Mouse (Mus musculus) hindbrain, postnatal 0 days (tissue): ENCODE results near the gene Rasgrp3. TPM values are rescaled to one million over a fixed set of nuclear protein-coding genes. Genes with fewer than 3 reads are reported as not detected.
A peak's percentile ranks its signal among the peaks of the same experiment; 100 is the strongest.

Experiments
- ATAC-seq: fragments of 200-750 bp; cut with Nextera tagmentation; 2 replicates; pipeline ENCODE4 v1.8.0; 2017; ENCODE audit warnings: mild to moderate bottlenecking, moderate TSS enrichment, moderate library complexity
- DNase-seq: peaks from one replicate; pipeline ENCODE4 v3.0.0-alpha.2; 2015; ENCODE audit warnings: low spot score
- H3K27ac ChIP-seq: fragments of 300-500 bp; sonication (generic); 2 replicates; pipeline ENCODE4 v1.5.1; 2014; ENCODE audit warnings: mild to moderate bottlenecking
- H3K27me3 ChIP-seq: fragments of 300-500 bp; sonication (generic); 2 replicates; pipeline ENCODE4 v1.6.1; 2014; ENCODE audit warnings: low read length, mixed read lengths; ENCODE audit not compliant: insufficient read depth
- H3K36me3 ChIP-seq: fragments of 300-500 bp; sonication (generic); 2 replicates; pipeline ENCODE4 v1.6.1; 2014; ENCODE audit warnings: low read length, mixed read lengths; ENCODE audit not compliant: insufficient read depth
- H3K4me1 ChIP-seq: fragments of 300-500 bp; sonication (generic); 2 replicates; pipeline ENCODE4 v1.6.1; 2014; ENCODE audit warnings: antibody characterized with exemption, low read length, mixed read lengths; ENCODE audit not compliant: insufficient read depth
- H3K4me2 ChIP-seq: fragments of 300-500 bp; sonication (generic); 2 replicates; pipeline ENCODE4 v1.6.1; 2014; ENCODE audit warnings: low read depth, mild to moderate bottlenecking, low read length, moderate library complexity, mixed read lengths
- H3K4me3 ChIP-seq: fragments of 300-500 bp; sonication (generic); 2 replicates; pipeline ENCODE4 v1.5.1; 2014; ENCODE audit warnings: low read length
- H3K9ac ChIP-seq: fragments of 300-500 bp; sonication (generic); replicated peaks from 2 replicates; pipeline ENCODE4 v1.6.1; 2014; ENCODE audit warnings: mild to moderate bottlenecking, low read length, moderate library complexity, mixed read lengths
- H3K9me3 ChIP-seq: fragments of 300-500 bp; sonication (generic); 2 replicates; pipeline ENCODE4 v1.6.1; 2016; ENCODE audit warnings: low read length, mixed read lengths
- CTCF ChIP-seq: IDR thresholded peaks from 2 replicates; pipeline ENCODE4 v1.5.1; 2016; ENCODE audit warnings: antibody characterized with exemption, control low read depth, low read depth
- WGBS: fragments of 180-500 bp; shearing (Covaris S2); extraction: QIAGEN DNeasy Blood & Tissue Kit; methylation state at CpG from one replicate; pipeline ENCODE4 v1.1.7; 2014; 5-methylcytosine and 5-hydroxymethylcytosine counted together
- polyA plus RNA-seq: library from polyadenylated mRNA; unstranded; fragments of >200 nt; fragmentation: Nextera tagmentation; extraction: Ambion mirVana; gene quantifications from 2 replicates; pipeline ENCODE4 v1.2.1, GENCODE M21; 2015
- total RNA-seq: library from RNA; depleted of rRNA; stranded (reverse); fragments of >200 nt; gene quantifications from 2 replicates; pipeline ENCODE4 v1.2.3, GENCODE M21; 2014; rRNA removed

Rasgrp3 gene
- total and polyA plus RNA-seq, 2 experiments from 2014 or later = 2.1 to 5.1 TPM

DNA sequence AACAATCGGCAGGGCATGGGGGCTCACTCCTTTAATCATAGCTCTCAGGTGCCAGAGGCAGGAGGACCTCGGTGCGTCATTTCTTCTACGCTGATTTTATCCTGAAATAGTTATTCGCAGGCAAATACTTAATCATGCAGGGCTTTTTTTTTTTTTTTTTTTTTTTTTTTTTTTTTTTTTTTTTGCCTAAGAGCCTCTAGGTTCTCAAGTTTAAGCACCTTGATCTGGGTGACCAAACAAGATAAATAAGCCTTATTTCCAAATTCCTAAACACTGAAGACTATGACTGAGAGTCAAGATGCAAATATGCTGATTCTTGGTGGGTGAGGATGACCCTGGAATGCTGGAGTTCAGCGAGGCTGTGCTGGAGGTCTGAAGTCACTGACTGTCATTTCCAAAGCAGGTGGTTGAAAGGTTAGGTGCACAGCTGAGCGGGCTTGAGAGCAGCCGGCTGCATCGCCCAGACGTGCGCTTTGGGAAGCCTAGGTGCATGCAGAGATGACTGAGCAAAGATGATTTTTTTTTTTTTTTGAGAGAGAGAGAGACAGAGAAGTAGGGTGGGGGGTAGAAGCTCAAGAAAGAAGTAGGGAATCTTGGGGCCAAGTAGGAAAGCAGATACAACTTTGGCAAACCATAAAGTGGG, 115.2 kb downstream of the Rasgrp3 start:
- DNase-seq (peak; percentile 32), ATAC-seq (no peak)
- Histone ChIP-seq H3K27me3 (no peaks in the 10 kb centered on the region), H3K9me3 (no peaks in the 10 kb centered on the region), H3K4me2 (peak overlapping the region; percentile 77), H3K27ac (no peak overlapping the region; the same call in 1 of the 2 replicates), H3K36me3 (peaks cover 12% of the 10 kb centered on the region; the same call in 1 of the 2 replicates), H3K4me1 (no peaks in the 10 kb centered on the region; the same call in 1 of the 2 replicates), H3K4me3 (peak overlapping the region; percentile 80), H3K9ac (peak overlapping the region; percentile 77)
- no peak for TF ChIP-seq CTCF
- WGBS = 40% methylated on average over 11 of the region's 11 CpGs

DNA sequence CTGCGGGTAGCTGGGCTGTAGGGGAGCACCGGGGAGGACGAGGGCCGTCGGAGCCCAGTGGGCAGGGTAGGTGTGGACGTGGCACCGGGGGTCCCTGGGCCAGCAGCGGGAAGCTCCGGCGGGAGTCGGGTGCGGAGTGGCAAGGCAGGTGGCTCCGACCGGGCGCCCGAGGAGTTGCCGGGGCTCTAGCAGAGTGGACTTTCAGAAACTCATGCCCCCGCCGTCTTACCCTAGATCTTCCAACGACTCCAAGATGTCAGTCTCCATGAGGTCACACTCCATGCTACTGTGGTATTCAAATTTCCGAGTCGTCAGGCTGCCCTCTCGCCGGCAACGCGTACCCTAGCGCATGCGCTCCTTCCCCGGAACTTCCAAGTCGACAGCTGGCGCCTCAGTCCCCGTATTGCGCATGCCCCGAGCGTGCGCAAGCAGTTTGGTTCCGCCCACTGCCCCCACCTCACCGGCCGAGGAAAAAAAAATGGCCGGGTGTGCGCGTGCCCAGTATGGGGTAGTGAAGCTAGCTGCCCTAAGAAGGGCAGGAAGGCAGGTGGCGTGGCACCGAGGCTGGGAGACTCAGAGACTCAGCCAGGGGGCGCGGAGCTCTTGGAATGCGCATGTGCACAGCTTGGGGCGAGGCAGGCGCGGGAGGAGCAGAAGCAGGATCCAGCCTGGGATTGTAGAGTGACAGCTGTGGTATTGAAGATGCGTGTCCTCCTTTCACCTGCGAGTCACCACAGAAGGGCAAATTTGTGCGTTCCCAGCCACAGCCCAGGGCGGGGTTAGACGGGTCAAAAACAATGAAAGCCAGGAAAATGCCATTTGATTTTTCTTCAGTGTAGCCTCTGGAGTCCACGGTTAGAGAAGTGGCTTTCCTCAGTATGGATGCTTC, 116.1 kb downstream of the Rasgrp3 start, which contains the start of gene Fam98a:
Fam98a (minus strand) TSS at position 435 of the 889 bp plus-strand sequence.
- ATAC-seq (peak; percentile 99), DNase-seq (peak; percentile 100)
- no peaks in the 10 kb centered on the region for H3K9me3 ChIP-seq
- peak within 1 kb of the TSS; percentile 77 for H3K4me2 ChIP-seq
- no peaks in the 10 kb centered on the region for H3K27me3 ChIP-seq
- TF ChIP-seq CTCF = peak; percentile 90
- WGBS = under 1% methylated on average over 54 of the region's 56 CpGs
- H3K4me1 ChIP-seq = no peaks in the 10 kb centered on the region; the same call in 1 of the 2 replicates
- H3K36me3 ChIP-seq = peaks cover 4% of the 10 kb centered on the region; the same call in 1 of the 2 replicates
- H3K27ac ChIP-seq = peak within 1 kb of the TSS; percentile 64
- peak within 1 kb of the TSS; percentile 77 for H3K9ac ChIP-seq
- peak within 1 kb of the TSS; percentile 80 for H3K4me3 ChIP-seq

DNA sequence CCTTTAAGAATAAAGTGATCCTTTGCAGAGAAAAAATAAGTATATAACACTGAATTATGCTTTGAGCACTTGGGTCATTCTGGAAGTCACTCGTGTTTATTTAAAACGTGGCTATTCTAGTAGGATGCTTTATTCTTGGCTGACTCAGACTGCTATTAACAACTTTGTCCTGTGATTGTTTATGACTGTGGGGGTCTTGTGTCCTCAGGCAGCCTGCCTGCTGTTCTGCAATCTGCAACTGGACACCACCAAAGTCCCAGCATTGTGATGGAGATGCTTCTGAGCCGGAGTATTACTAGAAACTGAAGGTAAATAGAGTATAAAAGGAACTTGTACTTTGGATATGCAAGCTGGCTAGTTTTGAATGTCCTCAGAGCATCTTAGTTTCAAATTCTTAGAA, 121.3 kb downstream of the Rasgrp3 start:
- no peak overlapping the region for H3K4me3 ChIP-seq
- no peak for ATAC-seq
- 16% methylated on average over 3 of the region's 3 CpGs for WGBS

DNA sequence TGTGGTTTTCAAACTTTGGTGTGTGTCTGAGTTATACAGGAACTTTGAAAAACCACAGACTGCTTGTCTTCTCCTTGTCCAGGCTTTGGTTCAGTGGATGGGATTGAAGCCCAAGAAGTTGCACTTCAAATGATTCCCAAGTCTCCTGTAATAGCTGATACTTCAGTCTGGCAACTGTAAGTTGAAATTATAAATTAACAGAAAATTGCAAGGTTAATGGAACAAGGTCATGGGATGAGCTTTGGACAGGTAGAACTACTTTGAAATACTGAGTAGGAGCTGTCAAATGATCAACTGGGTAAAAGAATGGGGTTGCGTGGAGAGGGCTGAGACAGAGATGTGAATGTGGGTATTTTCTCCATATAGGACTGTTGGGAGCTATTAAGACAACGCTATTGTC, 122.3 kb downstream of the Rasgrp3 start:
- DNase-seq (no peak), ATAC-seq (no peak)
- Histone ChIP-seq H3K9me3 (no peaks in the 10 kb centered on the region), H3K36me3 (no peaks in the 10 kb centered on the region), H3K27ac (no peak overlapping the region), H3K9ac (no peak overlapping the region), H3K4me1 (no peaks in the 10 kb centered on the region), H3K4me2 (no peak overlapping the region), H3K27me3 (no peaks in the 10 kb centered on the region), H3K4me3 (no peak overlapping the region)
- no peak for TF ChIP-seq CTCF
- WGBS = 98% methylated on average over 2 of the region's 2 CpGs

More for the DNA sequence above, 121.3 kb downstream of the Rasgrp3 start:
- TF ChIP-seq CTCF = no peak
- Histone ChIP-seq H3K9ac (no peak overlapping the region), H3K4me1 (no peaks in the 10 kb centered on the region), H3K4me2 (no peak overlapping the region), H3K27me3 (no peaks in the 10 kb centered on the region), H3K27ac (no peak overlapping the region), H3K36me3 (no peaks in the 10 kb centered on the region), H3K9me3 (no peaks in the 10 kb centered on the region)
- no peak for DNase-seq

DNA sequence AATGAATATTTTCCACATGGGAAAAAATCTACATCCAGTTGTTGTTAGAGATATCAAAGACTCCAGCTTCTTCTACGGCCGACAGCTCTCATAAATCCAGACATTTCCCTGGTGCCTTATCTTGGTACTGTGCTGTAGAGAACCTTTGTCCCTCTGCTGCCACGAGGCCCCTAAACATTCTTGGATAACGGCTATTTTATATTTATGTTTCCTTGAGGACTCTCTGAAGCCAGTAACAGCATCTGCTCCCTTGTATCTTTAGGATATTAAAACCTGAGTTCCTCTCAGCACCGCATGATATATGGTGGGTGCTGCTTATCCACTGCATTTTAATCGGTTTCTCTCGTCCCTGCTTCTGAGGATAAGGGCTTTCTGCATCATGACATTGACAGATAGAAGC, 139.9 kb downstream of the Rasgrp3 start:
- WGBS = 75% methylated on average over 7 of the region's 7 CpGs
- ATAC-seq (no peak), DNase-seq (no peak)
- Histone ChIP-seq H3K4me2 (no peak overlapping the region), H3K4me3 (no peak overlapping the region), H3K27ac (no peak overlapping the region), H3K9ac (no peak overlapping the region), H3K9me3 (no peaks in the 10 kb centered on the region), H3K27me3 (no peaks in the 10 kb centered on the region), H3K4me1 (no peaks in the 10 kb centered on the region), H3K36me3 (no peaks in the 10 kb centered on the region)
- TF ChIP-seq CTCF = no peak

Other genes with a start within 250 kb of the Rasgrp3 start
- gene Fam98a, start 116.0 kb downstream of the Rasgrp3 start, total RNA-seq = 15.1 and 15.4 TPM in 2 replicates
- 22.8 and 23.1 TPM in 2 replicates for gene Fam98a, start 116.0 kb downstream of the Rasgrp3 start, polyA plus RNA-seq